Mouse (Mus musculus): Measurements from ENCODE around the gene Gm10668.
"Not testable (repeated sequence)": the region's sequence is repeated elsewhere in the genome, so short reads cannot be mapped to it uniquely, and the experiment has no call there.

Gm10668 gene

DNA sequence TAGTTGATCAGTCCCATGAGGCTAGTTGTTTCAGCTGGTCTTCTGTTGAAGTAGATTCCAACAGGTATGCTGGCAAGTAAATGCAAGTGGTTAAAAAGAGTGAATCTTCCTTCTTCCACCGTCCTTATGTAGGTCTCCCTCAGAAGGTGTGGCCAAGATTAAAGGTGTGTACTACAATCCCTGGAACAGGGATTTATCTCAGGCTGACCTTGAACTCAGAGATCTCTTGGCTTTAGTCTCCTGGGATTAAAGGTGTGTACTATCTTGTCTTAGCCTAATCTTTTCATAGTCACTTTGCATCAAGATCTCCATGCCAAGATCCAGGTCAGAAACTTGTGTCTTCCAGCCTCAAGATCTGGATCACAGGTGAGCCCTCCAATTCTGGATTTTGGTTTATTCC, at the start of gene Gm10668:
Gene Gm10668, minus strand, starts transcription at position 101 of the 400 bp plus-strand sequence.
- in situ Hi-C loops (cut with MboI; ENCODE audit: low sequenced_read_pairs) = not testable (repeated sequence)

DNA sequence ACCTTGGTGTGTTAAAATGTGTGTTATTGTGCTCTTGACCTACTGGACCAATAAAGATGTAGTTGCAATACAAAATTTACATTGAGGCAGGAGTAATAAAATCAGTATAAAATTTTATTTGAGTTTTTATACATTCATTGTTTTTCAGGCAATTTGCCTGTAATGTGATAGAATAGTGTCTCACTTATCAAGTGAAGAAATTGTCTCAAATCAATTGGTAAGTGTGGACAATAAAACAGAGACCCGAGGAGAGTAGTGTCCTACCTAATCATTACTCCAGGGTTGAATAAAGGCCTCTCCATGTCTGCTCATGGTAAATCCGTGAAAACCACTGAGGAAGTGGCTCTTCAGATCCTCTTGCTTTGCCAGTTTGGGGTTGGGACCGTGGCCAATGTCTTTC, 40.5 kb upstream of the Gm10668 start, which contains the start of gene Vmn1r112:
Gene Vmn1r112, plus strand, starts transcription at position 301 of the 400 bp plus-strand sequence.
- in situ Hi-C loops (cut with MboI; ENCODE audit: low sequenced_read_pairs) = not testable (repeated sequence)

DNA sequence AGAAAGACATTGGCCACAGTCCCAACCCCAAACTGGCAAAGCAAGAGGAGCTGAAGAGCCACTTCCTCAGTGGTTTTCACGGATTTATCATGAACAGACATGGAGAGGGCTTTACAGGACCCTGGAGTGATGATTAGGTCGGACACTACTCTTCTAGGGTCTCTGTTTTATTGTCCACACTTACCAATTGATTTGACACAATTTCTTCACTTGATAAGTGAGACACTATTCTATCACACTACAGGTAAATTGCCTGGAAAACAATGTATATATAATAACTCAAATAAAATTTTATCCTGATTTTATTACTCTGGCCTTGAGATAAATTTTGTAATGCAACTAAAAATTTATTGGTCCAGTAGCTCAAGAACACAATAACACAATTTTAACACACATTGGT, 27.3 kb downstream of the Gm10668 start, which contains the start of gene Vmn1r111:
Gene Vmn1r111, minus strand, starts transcription at position 101 of the 400 bp plus-strand sequence.
- in situ Hi-C loops (cut with MboI; ENCODE audit: low sequenced_read_pairs) = not testable (repeated sequence)

Data from CH12F3 (cell line).